Comparison of ENCODE assay signal across 8 mouse cellular contexts in the genomic region with DNA sequence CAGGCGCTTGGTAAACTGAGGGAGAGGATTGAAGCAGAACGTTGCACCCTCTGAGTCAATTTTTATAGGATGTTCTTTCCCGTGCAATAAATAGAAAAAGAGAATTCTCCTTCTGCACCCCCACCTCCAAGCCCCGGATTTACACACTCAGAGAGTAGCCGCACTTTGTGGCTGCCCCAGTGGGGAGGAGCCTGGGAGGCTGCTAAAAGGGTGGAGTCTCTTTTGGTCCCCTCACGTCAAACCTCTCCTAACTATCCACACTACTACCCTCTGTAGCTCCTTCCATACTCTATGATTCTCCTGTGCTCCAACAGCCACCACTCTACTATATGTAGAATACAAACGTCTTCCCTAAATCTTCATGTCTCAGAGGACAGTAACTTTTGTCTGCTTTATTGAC. TPM values are rescaled to one million over a fixed set of nuclear protein-coding genes. Genes with fewer than 3 reads are reported as not detected.
A peak's percentile ranks its signal among the peaks of the same experiment; 100 is the strongest.
DNase-seq lines count a peak whose midpoint lies in the region; ATAC-seq lines count a peak whose summit lies in the region.

No protein-coding gene starts in this region.

- H3K4me2 ChIP-seq in embryonic facial prominence, embryonic 14.5 days (ENCODE audit: low read depth, low read length), result peak overlapping the region; percentile 81
- peak overlapping the region; percentile 76 for H3K4me2 ChIP-seq in intestine, embryonic 16.5 days (ENCODE audit: low read depth, low read length)
- H3K4me2 ChIP-seq in neural tube, embryonic 13.5 days, result peak overlapping the region; percentile 64

- H3K4me3 ChIP-seq in embryonic facial prominence, embryonic 14.5 days (ENCODE audit: low read depth, low read length), result peak overlapping the region; percentile 47
- peak overlapping the region; percentile 56 for H3K4me3 ChIP-seq in intestine, embryonic 16.5 days (ENCODE audit: low read length)
- peak overlapping the region; percentile 53 for H3K4me3 ChIP-seq in neural tube, embryonic 13.5 days

- peak overlapping the region; percentile 61 for H3K9ac ChIP-seq in embryonic facial prominence, embryonic 14.5 days (ENCODE audit: low read depth, low read length)
- peak overlapping the region; percentile 74 for H3K9ac ChIP-seq in intestine, embryonic 16.5 days (ENCODE audit: low read depth, low read length)
- peak overlapping the region; percentile 82 for H3K9ac ChIP-seq in neural tube, embryonic 13.5 days

- no peaks in the 10 kb centered on the region for H3K27me3 ChIP-seq in embryonic facial prominence, embryonic 14.5 days (replicated peaks; ENCODE audit: control insufficient read depth, insufficient read depth, low read length)
- H3K27me3 ChIP-seq in intestine, embryonic 16.5 days (replicated peaks; ENCODE audit: control insufficient read depth, insufficient read depth, low read length), result no peaks in the 10 kb centered on the region
- no peaks in the 10 kb centered on the region for H3K27me3 ChIP-seq in neural tube, embryonic 13.5 days

- 32% methylated on average over 7 of the region's 7 CpGs for WGBS in embryonic facial prominence, embryonic 14.5 days
- WGBS in intestine, embryonic 16.5 days, result 36% methylated on average over 7 of the region's 7 CpGs
- WGBS in neural tube, embryonic 13.5 days, result 28% methylated on average over 7 of the region's 7 CpGs

- intact Hi-C loops in gastrocnemius, postnatal 14 days (cut with DNase I; ENCODE audit: low total_unique reads), result no loop called here

- ATAC-seq in embryonic facial prominence, embryonic 14.5 days (ENCODE audit: low read depth), result no peak
- no peak for ATAC-seq in intestine, embryonic 16.5 days
- ATAC-seq in neural tube, embryonic 13.5 days (ENCODE audit: low read depth), result peak; percentile 41; the same call in 1 of the 2 replicates

- DNase-seq in kidney, postnatal 10 days, result peak; percentile 5
- DNase-seq in kidney, postnatal 4 days, result no peak
- no peak for DNase-seq in embryonic facial prominence, embryonic 14.5 days (ENCODE audit: low spot score)
- DNase-seq in gastrocnemius, postnatal 14 days, result no peak
- DNase-seq in thymus, postnatal 14 days, result no peak
- DNase-seq in cerebellum, adult 11-12 months, result no peak

- no peaks in the 10 kb centered on the region for H3K36me3 ChIP-seq in embryonic facial prominence, embryonic 14.5 days (ENCODE audit: control insufficient read depth, insufficient read depth, low read length)
- H3K36me3 ChIP-seq in intestine, embryonic 16.5 days (ENCODE audit: control insufficient read depth, insufficient read depth, low read length), result no peaks in the 10 kb centered on the region
- H3K36me3 ChIP-seq in neural tube, embryonic 13.5 days, result no peaks in the 10 kb centered on the region

- peaks cover 6% of the 10 kb centered on the region; the same call in 1 of the 2 replicates for H3K4me1 ChIP-seq in embryonic facial prominence, embryonic 14.5 days (ENCODE audit: control insufficient read depth, insufficient read depth, low read length)
- H3K4me1 ChIP-seq in intestine, embryonic 16.5 days (ENCODE audit: control insufficient read depth, insufficient read depth, low read length), result peaks cover 15% of the 10 kb centered on the region
- peaks cover 28% of the 10 kb centered on the region for H3K4me1 ChIP-seq in neural tube, embryonic 13.5 days (replicated peaks)

- H3K9me3 ChIP-seq in embryonic facial prominence, embryonic 14.5 days (ENCODE audit: control insufficient read depth, low read length), result no peaks in the 10 kb centered on the region
- no peaks in the 10 kb centered on the region for H3K9me3 ChIP-seq in intestine, embryonic 16.5 days (ENCODE audit: control insufficient read depth, low read length)
- no peaks in the 10 kb centered on the region for H3K9me3 ChIP-seq in neural tube, embryonic 13.5 days

- H3K27ac ChIP-seq in embryonic facial prominence, embryonic 14.5 days (replicated peaks; ENCODE audit: low read depth, low read length), result no peak overlapping the region
- H3K27ac ChIP-seq in intestine, embryonic 16.5 days (ENCODE audit: low read length), result peak overlapping the region; percentile 43; the same call in 1 of the 2 replicates
- no peak overlapping the region; the same call in 1 of the 2 replicates for H3K27ac ChIP-seq in neural tube, embryonic 13.5 days (replicated peaks)

RNA-seq across cellular contexts. Expression of gene Gsdme, which starts 1.4 kb away (rescaled TPM):
- 33.5 and 37.9 TPM in 2 replicates for polyA plus RNA-seq in embryonic facial prominence, embryonic 14.5 days (2014; fragmentation: Nextera tagmentation; extraction: Ambion mirVana)
- polyA plus RNA-seq in intestine, embryonic 16.5 days (2015; fragmentation: Nextera tagmentation; extraction: Ambion mirVana), result 27.4 and 27.8 TPM in 2 replicates
- polyA plus RNA-seq in neural tube, embryonic 13.5 days (2015; fragmentation: Nextera tagmentation; extraction: Ambion mirVana), result 68.8 and 72.4 TPM in 2 replicates
- 1 to 10 TPM in 1 of 2 experiments, under 1 TPM in 1; 0.66 to 1.7 TPM for total RNA-seq in gastrocnemius, postnatal 14 days (2021)
